Mouse (Mus musculus) bone marrow macrophage, adult 2 months (primary cell): ENCODE data around the gene Lrrc8b.

ENCODE experiments used
- CTCF ChIP-seq: IDR thresholded peaks from 2 replicates; pipeline ENCODE4 v1.5.1; 2012; ENCODE audit warnings: low read depth, mild to moderate bottlenecking, low read length, moderate library complexity
- POLR2A ChIP-seq: IDR thresholded peaks from 2 replicates; pipeline ENCODE4 v1.6.1; 2012; ENCODE audit warnings: mild to moderate bottlenecking, low read depth, low read length, borderline replicate concordance

DNA sequence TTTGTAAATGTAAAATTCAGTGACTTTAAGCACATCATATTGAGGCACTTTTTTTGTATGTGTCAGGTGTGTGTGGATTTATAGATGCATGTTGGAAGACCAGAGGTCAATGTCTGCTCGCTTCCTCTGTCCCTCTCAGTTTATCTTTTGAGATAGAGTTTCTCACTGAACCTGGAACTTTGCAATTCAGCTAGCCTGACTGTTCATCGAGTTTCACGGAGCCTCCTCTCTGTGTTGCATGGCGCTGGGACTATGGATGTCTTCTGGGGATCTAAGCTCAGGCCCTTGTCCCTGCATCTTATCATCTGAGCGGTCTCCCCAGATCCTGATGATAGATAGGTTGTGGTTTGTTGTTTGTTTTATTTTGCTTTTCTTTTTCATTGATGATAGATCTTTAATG, 45.0 kb downstream of the Lrrc8b start:
- TF ChIP-seq CTCF, result no peak
- TF ChIP-seq POLR2A, result no peak
